Mouse (Mus musculus) testis, adult 2 months (tissue): ENCODE results near the gene Fnd3c2. TPM values are rescaled to one million over a fixed set of nuclear protein-coding genes. Genes with fewer than 3 reads are reported as not detected.

Experiments used
- H3K27ac ChIP-seq: fragments of 200-500 bp; 2 replicates; pipeline ENCODE4 v1.5.1; 2012; ENCODE audit warnings: low read depth, low read length; ENCODE audit not compliant: control insufficient read depth, insufficient read depth
- H3K27me3 ChIP-seq: fragments of 200-500 bp; 2 replicates; pipeline ENCODE4 v1.6.1; 2012; ENCODE audit warnings: mild to moderate bottlenecking, low read length, moderate library complexity; ENCODE audit not compliant: control insufficient read depth, insufficient read depth
- H3K36me3 ChIP-seq: fragments of 200-500 bp; 2 replicates; pipeline ENCODE4 v1.6.1; 2012; ENCODE audit warnings: mild to moderate bottlenecking, low read length; ENCODE audit not compliant: control insufficient read depth, insufficient read depth
- H3K4me1 ChIP-seq: fragments of 200-500 bp; 2 replicates; pipeline ENCODE4 v1.6.1; 2012; ENCODE audit warnings: low read length; ENCODE audit not compliant: control insufficient read depth, insufficient read depth
- H3K4me3 ChIP-seq: fragments of 200-500 bp; 2 replicates; pipeline ENCODE4 v1.5.1; 2012; ENCODE audit warnings: low read depth, mild to moderate bottlenecking, low read length, moderate library complexity, mixed read lengths; ENCODE audit not compliant: control insufficient read depth
- CTCF ChIP-seq: fragments of 200-500 bp; IDR thresholded peaks from 2 replicates; pipeline ENCODE4 v1.5.1; 2012; ENCODE audit warnings: low read depth, mild to moderate bottlenecking, inconsistent platforms, low read length, moderate library complexity; ENCODE audit not compliant: control insufficient read depth, insufficient read depth, insufficient replicate concordance
- POLR2A ChIP-seq: fragments of 200-500 bp; IDR thresholded peaks from 2 replicates; pipeline ENCODE4 v1.6.1; 2012; ENCODE audit warnings: low read depth, mild to moderate bottlenecking, inconsistent platforms, low read length, moderate library complexity; ENCODE audit not compliant: control insufficient read depth
- polyA plus RNA-seq: library from polyadenylated mRNA; depleted of rRNA; stranded (reverse); fragments of >200 nt; gene quantifications from 2 replicates; pipeline ENCODE4 v1.2.3, GENCODE M21; 2012; rRNA removed

Gene Fnd3c2
- polyA plus RNA-seq, 1 experiment: not detected

- peaks cover 3% of the 10 kb centered on the region for H3K4me1 ChIP-seq
- no peak overlapping the region for H3K27ac ChIP-seq
- H3K36me3 ChIP-seq: no peaks in the 10 kb centered on the region
- no peak overlapping the region for H3K4me3 ChIP-seq
- TF ChIP-seq POLR2A (no peak), CTCF (no peak)
- H3K27me3 ChIP-seq: no peaks in the 10 kb centered on the region
Observed at GRCm38 (mm10) chrX:106190091-106190490, 65.1 kb downstream of the Fnd3c2 start.

GRCm38 (mm10) chrX:106189356-106189755 is 65.8 kb downstream of the Fnd3c2 start:
- H3K4me3 ChIP-seq: no peak overlapping the region
- no peaks in the 10 kb centered on the region for H3K36me3 ChIP-seq
- H3K27ac ChIP-seq: no peak overlapping the region
- H3K4me1 ChIP-seq: peaks cover 3% of the 10 kb centered on the region
- TF ChIP-seq CTCF (no peak), POLR2A (no peak)
- H3K27me3 ChIP-seq: no peaks in the 10 kb centered on the region

DNA sequence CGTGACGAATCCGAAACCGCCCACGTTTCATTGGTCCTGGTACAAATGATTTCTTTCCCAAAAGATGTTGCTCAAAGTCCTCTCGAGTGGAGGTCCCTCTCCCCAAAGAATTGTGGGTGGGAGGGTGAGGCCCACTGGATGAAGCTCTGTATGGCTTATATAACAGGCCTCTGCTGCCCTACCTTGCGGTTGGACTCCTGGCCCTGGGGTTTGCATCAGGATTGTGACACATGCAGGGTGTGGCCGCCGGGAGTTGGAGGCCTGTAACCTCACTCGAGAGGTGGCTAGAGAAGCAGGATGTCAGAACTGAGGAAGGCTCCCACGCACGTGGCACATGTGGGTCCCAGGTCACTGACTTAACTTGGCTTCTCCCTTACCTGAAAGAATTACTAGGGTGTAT is 67.4 kb downstream of the Fnd3c2 start:
- TF ChIP-seq CTCF (no peak), POLR2A (no peak)

GRCm38 (mm10) chrX:106186713-106187649 is 68.2 kb downstream of the Fnd3c2 start, which contains the start of gene Pgk1:
Pgk1 (plus strand) TSS chrX:106187100.
- Histone ChIP-seq H3K4me3 (peak within 1 kb of the TSS; percentile 87), H3K4me1 (peaks cover 3% of the 10 kb centered on the region), H3K36me3 (no peaks in the 10 kb centered on the region), H3K27ac (peak within 1 kb of the TSS; percentile 79), H3K27me3 (no peaks in the 10 kb centered on the region)
- TF ChIP-seq CTCF (no peak), POLR2A (no peak; the same call in 1 of the 2 replicates)

More for the DNA sequence above, 67.4 kb downstream of the Fnd3c2 start:
- Histone ChIP-seq H3K4me1 (peaks cover 3% of the 10 kb centered on the region), H3K27me3 (no peaks in the 10 kb centered on the region), H3K36me3 (no peaks in the 10 kb centered on the region), H3K27ac (peak overlapping the region; percentile 79), H3K4me3 (peak overlapping the region; percentile 87)

GRCm38 (mm10) chrX:106185706-106186105 is 69.5 kb downstream of the Fnd3c2 start:
- Histone ChIP-seq H3K36me3 (no peaks in the 10 kb centered on the region), H3K27me3 (no peaks in the 10 kb centered on the region), H3K27ac (no peak overlapping the region), H3K4me3 (no peak overlapping the region), H3K4me1 (peaks cover 3% of the 10 kb centered on the region)
- TF ChIP-seq CTCF: no peak
- no peak for TF ChIP-seq POLR2A

Other genes with a start within 250 kb of the Fnd3c2 start
- 1.2 and 1.3 TPM in 2 replicates for gene Magt1, start 243.5 kb downstream of the Fnd3c2 start, polyA plus RNA-seq
- gene Cox7b, start 239.7 kb downstream of the Fnd3c2 start, polyA plus RNA-seq: 10.1 and 10.3 TPM in 2 replicates
- gene Atp7a, start 228.1 kb downstream of the Fnd3c2 start, polyA plus RNA-seq: 1.4 and 2.7 TPM in 2 replicates
- gene Tlr13, start 112.2 kb downstream of the Fnd3c2 start, polyA plus RNA-seq: 0.05 TPM in 2 replicates
- 11.9 and 13.5 TPM in 2 replicates for gene Pgk1, start 68.3 kb downstream of the Fnd3c2 start, polyA plus RNA-seq
- 11.1 and 14.7 TPM in 2 replicates for gene Taf9b, start 34.2 kb downstream of the Fnd3c2 start, polyA plus RNA-seq
- gene Fndc3c1, start 230.0 kb upstream of the Fnd3c2 start, polyA plus RNA-seq: 1.5 and 1.7 TPM in 2 replicates